Mouse (Mus musculus) spleen, adult 2 months (tissue): ENCODE data around the gene Ambra1.

Experiments
- CTCF ChIP-seq: fragments of 200-500 bp; IDR thresholded peaks from 2 replicates; pipeline ENCODE4 v1.5.1; 2011; ENCODE audit warnings: mild to moderate bottlenecking, inconsistent platforms; ENCODE audit not compliant: insufficient read depth, insufficient read length, insufficient replicate concordance; ENCODE audit errors: extremely low read depth
- POLR2A ChIP-seq: fragments of 200-500 bp; IDR thresholded peaks from 2 replicates; pipeline ENCODE4 v1.6.1; 2011; ENCODE audit warnings: low read depth, low read length, inconsistent platforms

DNA sequence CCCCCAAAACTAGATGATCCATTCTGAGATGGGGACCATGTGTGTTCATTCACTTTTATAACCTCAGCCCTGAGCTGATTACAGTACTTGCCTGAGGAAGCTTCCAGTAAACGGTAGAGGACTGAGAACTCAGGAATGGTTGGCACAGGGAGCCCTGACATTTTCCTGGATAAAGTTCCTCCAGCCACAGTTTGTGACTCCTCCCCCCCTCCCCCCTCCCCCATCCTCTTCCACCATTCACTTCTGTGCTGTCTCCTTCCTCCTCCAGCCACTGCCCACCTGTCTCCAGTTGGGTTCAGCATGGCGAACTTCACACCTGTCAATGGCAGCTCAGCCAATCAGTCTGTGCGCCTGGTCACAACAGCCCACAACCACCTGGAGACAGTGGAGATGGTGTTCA, 197.0 kb downstream of the Ambra1 start, which contains the start of gene Chrm4:
- TF ChIP-seq POLR2A (no peak), CTCF (no peak)
